Mouse (Mus musculus) monocyte, adult 5-6 weeks (primary cell): ENCODE results near the gene Ccdc93. TPM values are rescaled to one million over a fixed set of nuclear protein-coding genes. Genes with fewer than 3 reads are reported as not detected.

Experiments
- total RNA-seq: library from RNA; stranded (forward); fragments of 200-1000, 200-491, 200-594 nt; gene quantifications from 3 replicates; pipeline ENCODE4 v1.2.3, GENCODE M21; 2017

Gene Ccdc93
- total RNA-seq, 1 experiment from 2014 or later = 23.2 TPM

Other genes starting within 250 kb of the Ccdc93 start
- 12.7 to 32.8 TPM (median 15.4 TPM) in 3 replicates for gene Insig2, start 98.5 kb upstream of the Ccdc93 start, total RNA-seq
- gene Htr5b, start 97.4 kb downstream of the Ccdc93 start, total RNA-seq = not detected in 3 replicates
- gene Ddx18, start 136.9 kb downstream of the Ccdc93 start, total RNA-seq = 19.0 to 38.8 TPM (median 25.3 TPM) in 3 replicates